Mouse (Mus musculus): ENCODE measurements around the gene Rpl37. TPM values are rescaled to one million over a fixed set of nuclear protein-coding genes. Genes with fewer than 3 reads are reported as not detected.
A peak's percentile ranks its signal among the peaks of the same experiment; 100 is the strongest.

Rpl37 gene
- polyA plus RNA-seq, 1 experiment from 2014 or later = 702 TPM

DNA sequence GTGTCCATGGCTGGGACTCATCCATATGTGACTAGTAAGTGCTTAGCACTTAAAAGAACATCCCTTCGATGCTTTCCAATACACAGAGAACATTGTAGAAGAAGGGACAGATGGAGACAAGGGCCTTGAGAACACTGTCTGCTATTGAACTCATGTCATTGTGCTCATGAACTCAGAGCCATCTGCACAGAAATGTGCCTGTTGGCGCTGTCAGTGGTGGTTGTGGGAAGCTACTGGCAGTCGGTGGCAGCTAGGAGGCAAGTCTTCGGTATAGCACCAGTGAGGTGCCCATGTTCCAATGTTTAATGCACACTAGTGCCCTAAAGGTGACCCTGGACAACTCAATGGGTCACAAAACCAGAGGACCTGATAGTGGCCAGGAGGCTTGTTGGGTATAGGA lies 14.1 kb upstream of the Rpl37 start:
- no peak overlapping the region for H3K4me3 ChIP-seq (ENCODE audit: low read length)
- ATAC-seq (ENCODE audit: low FRiP score, low TSS enrichment) = no peak
- no peaks in the 10 kb centered on the region for H3K9me3 ChIP-seq (ENCODE audit: control insufficient read depth, low read length)
- H3K9ac ChIP-seq (ENCODE audit: low read depth, low read length) = no peak overlapping the region
- no peaks in the 10 kb centered on the region for H3K4me1 ChIP-seq (ENCODE audit: control insufficient read depth, insufficient read depth, low read length)
- H3K27ac ChIP-seq (ENCODE audit: low read depth, low read length) = no peak overlapping the region
- H3K27me3 ChIP-seq (ENCODE audit: control insufficient read depth, insufficient read depth, low read length) = no peaks in the 10 kb centered on the region
- H3K36me3 ChIP-seq (ENCODE audit: control insufficient read depth, insufficient read depth, low read length) = no peaks in the 10 kb centered on the region
- no peak overlapping the region for H3K4me2 ChIP-seq (replicated peaks; ENCODE audit: low read depth, low read length)
- WGBS = 97% methylated on average over 4 of the region's 4 CpGs

GRCm38 (mm10) chr15:5105891-5106290 lies 10.6 kb upstream of the Rpl37 start:
- ATAC-seq (ENCODE audit: low FRiP score, low TSS enrichment) = no peak

GRCm38 (mm10) chr15:5106293-5106692 lies 10.2 kb upstream of the Rpl37 start:
- Histone ChIP-seq H3K27me3 (ENCODE audit: control insufficient read depth, insufficient read depth, low read length) (no peaks in the 10 kb centered on the region), H3K4me3 (ENCODE audit: low read length) (no peak overlapping the region), H3K9me3 (ENCODE audit: control insufficient read depth, low read length) (no peaks in the 10 kb centered on the region), H3K4me2 (replicated peaks; ENCODE audit: low read depth, low read length) (no peak overlapping the region), H3K9ac (ENCODE audit: low read depth, low read length) (no peak overlapping the region), H3K36me3 (ENCODE audit: control insufficient read depth, insufficient read depth, low read length) (no peaks in the 10 kb centered on the region), H3K4me1 (ENCODE audit: control insufficient read depth, insufficient read depth, low read length) (no peaks in the 10 kb centered on the region), H3K27ac (ENCODE audit: low read depth, low read length) (no peak overlapping the region)
- WGBS = 52% methylated on average over 2 of the region's 2 CpGs
- ATAC-seq (ENCODE audit: low FRiP score, low TSS enrichment) = no peak

More at GRCm38 (mm10) chr15:5105891-5106290, 10.6 kb upstream of the Rpl37 start:
- Histone ChIP-seq H3K36me3 (ENCODE audit: control insufficient read depth, insufficient read depth, low read length) (no peaks in the 10 kb centered on the region), H3K4me3 (ENCODE audit: low read length) (no peak overlapping the region), H3K27me3 (ENCODE audit: control insufficient read depth, insufficient read depth, low read length) (no peaks in the 10 kb centered on the region), H3K9ac (ENCODE audit: low read depth, low read length) (no peak overlapping the region), H3K27ac (ENCODE audit: low read depth, low read length) (no peak overlapping the region), H3K9me3 (ENCODE audit: control insufficient read depth, low read length) (no peaks in the 10 kb centered on the region), H3K4me1 (ENCODE audit: control insufficient read depth, insufficient read depth, low read length) (no peaks in the 10 kb centered on the region), H3K4me2 (replicated peaks; ENCODE audit: low read depth, low read length) (no peak overlapping the region)
- WGBS = 80% methylated on average over 6 of the region's 6 CpGs

DNA sequence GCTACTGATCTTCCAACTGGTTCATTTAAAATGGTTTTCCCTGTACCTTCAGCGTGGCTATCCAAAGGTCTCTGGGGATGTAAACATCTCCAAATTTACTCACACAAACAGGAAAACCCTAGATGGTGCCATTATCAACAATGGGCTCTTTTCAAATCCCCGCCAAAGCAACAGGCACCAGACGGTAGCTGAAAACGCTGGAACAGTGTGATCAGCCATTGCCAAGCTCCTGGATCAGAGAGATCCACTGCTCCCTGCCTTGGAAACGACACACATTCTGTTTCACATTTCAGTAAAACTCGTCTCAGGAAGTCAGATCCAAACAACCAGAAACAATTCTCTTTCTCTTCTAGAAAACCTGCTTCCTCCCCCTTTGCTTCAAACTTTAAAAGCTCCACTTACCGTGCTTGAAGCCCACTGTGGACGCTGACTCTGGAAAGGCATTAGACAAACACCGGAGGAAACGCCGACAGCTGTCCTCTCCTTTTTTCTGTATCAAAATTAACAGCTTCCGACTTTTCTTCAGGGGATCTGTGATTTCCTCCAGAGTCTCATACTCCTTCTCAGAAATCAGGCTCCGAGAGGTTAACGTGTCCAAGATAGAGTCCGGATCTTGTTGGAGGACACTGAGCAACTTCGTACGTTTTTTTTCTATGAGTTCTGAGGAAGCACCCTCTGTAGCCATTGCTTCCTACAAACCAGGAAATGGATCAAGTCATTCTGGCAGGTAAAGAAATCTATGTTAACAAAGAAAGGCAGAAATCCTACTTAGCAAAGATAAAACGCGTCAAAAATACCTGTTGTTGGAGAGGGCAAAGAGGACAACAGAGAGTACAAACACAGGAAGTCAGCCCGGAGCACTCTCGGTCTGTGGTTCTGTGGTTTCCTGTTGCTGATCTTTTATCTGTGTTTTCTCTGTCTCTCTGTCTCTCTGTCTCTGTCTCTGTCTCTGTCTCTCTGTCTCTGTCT lies 8.5 kb upstream of the Rpl37 start, which contains the start of gene Card6:
Card6 (minus strand) TSS at position 854 of the 969 bp plus-strand sequence.
- H3K9ac ChIP-seq (ENCODE audit: low read depth, low read length) = no peak within 1 kb of the TSS
- H3K27ac ChIP-seq (ENCODE audit: low read depth, low read length) = peak within 1 kb of the TSS; percentile 43
- H3K4me2 ChIP-seq (replicated peaks; ENCODE audit: low read depth, low read length) = peak within 1 kb of the TSS; percentile 22
- H3K9me3 ChIP-seq (ENCODE audit: control insufficient read depth, low read length) = no peaks in the 10 kb centered on the region
- H3K4me1 ChIP-seq (ENCODE audit: control insufficient read depth, insufficient read depth, low read length) = no peaks in the 10 kb centered on the region
- no peaks in the 10 kb centered on the region for H3K36me3 ChIP-seq (ENCODE audit: control insufficient read depth, insufficient read depth, low read length)
- H3K4me3 ChIP-seq (ENCODE audit: low read length) = peak within 1 kb of the TSS; percentile 27
- no peaks in the 10 kb centered on the region for H3K27me3 ChIP-seq (ENCODE audit: control insufficient read depth, insufficient read depth, low read length)
- no peak for ATAC-seq (ENCODE audit: low FRiP score, low TSS enrichment)
- 58% methylated on average over 21 of the region's 21 CpGs for WGBS

GRCm38 (mm10) chr15:5108655-5109040 lies 7.8 kb upstream of the Rpl37 start:
- Histone ChIP-seq H3K9me3 (ENCODE audit: control insufficient read depth, low read length) (no peaks in the 10 kb centered on the region), H3K4me1 (ENCODE audit: control insufficient read depth, insufficient read depth, low read length) (no peaks in the 10 kb centered on the region), H3K27ac (ENCODE audit: low read depth, low read length) (peak overlapping the region; percentile 43; the same call in 1 of the 2 replicates), H3K4me3 (ENCODE audit: low read length) (no peak overlapping the region), H3K27me3 (ENCODE audit: control insufficient read depth, insufficient read depth, low read length) (no peaks in the 10 kb centered on the region), H3K36me3 (ENCODE audit: control insufficient read depth, insufficient read depth, low read length) (no peaks in the 10 kb centered on the region), H3K4me2 (replicated peaks; ENCODE audit: low read depth, low read length) (no peak overlapping the region; the same call in 1 of the 2 replicates), H3K9ac (ENCODE audit: low read depth, low read length) (no peak overlapping the region)
- 80% methylated on average over 3 of the region's 3 CpGs for WGBS
- no peak for ATAC-seq (ENCODE audit: low FRiP score, low TSS enrichment)

DNA sequence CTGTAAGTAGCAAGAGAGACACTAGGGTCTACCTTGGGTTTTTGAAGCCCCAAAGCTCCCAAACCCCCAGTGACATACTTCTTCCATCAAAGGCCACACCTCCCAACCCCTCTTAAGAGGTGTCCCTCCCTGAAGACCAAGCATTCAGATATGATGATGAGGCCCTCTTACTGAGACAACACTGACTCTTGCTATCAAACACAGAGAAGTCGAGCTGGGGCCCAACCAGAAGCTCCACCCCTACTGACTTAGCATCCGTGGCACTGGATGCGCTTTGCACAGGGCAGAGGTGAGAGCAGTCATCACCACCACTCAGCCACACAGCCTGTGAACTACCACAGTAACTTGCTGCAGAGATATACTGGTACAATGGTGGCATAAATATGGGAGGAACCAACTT lies 3.8 kb upstream of the Rpl37 start:
- WGBS = 86% methylated on average over 3 of the region's 3 CpGs
- Histone ChIP-seq H3K27me3 (ENCODE audit: control insufficient read depth, insufficient read depth, low read length) (no peaks in the 10 kb centered on the region), H3K27ac (ENCODE audit: low read depth, low read length) (no peak overlapping the region), H3K9ac (ENCODE audit: low read depth, low read length) (no peak overlapping the region), H3K4me1 (ENCODE audit: control insufficient read depth, insufficient read depth, low read length) (peaks cover 13% of the 10 kb centered on the region; the same call in 1 of the 2 replicates), H3K36me3 (ENCODE audit: control insufficient read depth, insufficient read depth, low read length) (peaks cover 5% of the 10 kb centered on the region), H3K4me2 (replicated peaks; ENCODE audit: low read depth, low read length) (no peak overlapping the region), H3K4me3 (ENCODE audit: low read length) (no peak overlapping the region), H3K9me3 (ENCODE audit: control insufficient read depth, low read length) (no peaks in the 10 kb centered on the region)
- no peak for ATAC-seq (ENCODE audit: low FRiP score, low TSS enrichment)

- H3K4me1 ChIP-seq (ENCODE audit: control insufficient read depth, insufficient read depth, low read length) = peaks cover 18% of the 10 kb centered on the region; the same call in 1 of the 2 replicates
- H3K4me3 ChIP-seq (ENCODE audit: low read length) = peak overlapping the region; percentile 84
- ATAC-seq (ENCODE audit: low FRiP score, low TSS enrichment) = no peak
- peak overlapping the region; percentile 93 for H3K27ac ChIP-seq (ENCODE audit: low read depth, low read length)
- WGBS = 49% methylated on average over 8 of the region's 8 CpGs
- H3K27me3 ChIP-seq (ENCODE audit: control insufficient read depth, insufficient read depth, low read length) = no peaks in the 10 kb centered on the region
- H3K4me2 ChIP-seq (replicated peaks; ENCODE audit: low read depth, low read length) = peak overlapping the region; percentile 82
- peaks cover 30% of the 10 kb centered on the region for H3K36me3 ChIP-seq (ENCODE audit: control insufficient read depth, insufficient read depth, low read length)
- no peaks in the 10 kb centered on the region for H3K9me3 ChIP-seq (ENCODE audit: control insufficient read depth, low read length)
- H3K9ac ChIP-seq (ENCODE audit: low read depth, low read length) = peak overlapping the region; percentile 69; the same call in 1 of the 2 replicates
Observed at GRCm38 (mm10) chr15:5115173-5115572, 1.3 kb upstream of the Rpl37 start.

DNA sequence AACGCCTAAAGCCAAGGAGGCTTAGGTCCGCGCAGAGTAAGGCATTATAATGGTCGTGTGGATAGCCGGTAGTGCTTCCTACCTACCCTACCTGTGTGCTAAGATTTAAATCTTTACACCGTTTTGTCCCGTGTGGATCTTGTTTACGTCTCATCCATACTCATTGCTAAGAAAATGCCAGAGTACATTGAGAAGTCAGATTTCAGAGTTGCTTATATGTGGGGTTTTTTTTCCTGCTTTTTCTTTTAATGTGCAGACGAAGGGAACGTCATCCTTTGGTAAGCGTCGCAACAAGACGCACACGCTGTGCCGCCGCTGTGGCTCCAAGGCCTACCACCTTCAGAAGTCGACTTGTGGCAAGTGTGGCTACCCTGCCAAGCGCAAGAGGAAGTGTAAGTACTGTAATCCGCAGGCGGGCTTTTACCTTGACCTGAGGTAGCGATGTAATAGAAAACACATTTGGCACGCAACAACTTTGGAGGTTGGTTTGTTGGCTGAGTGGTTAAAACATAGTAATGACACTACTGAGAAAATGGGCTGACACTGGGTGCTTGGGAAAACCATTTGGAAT lies 671 bp downstream of the Rpl37 start:
- peak overlapping the region; percentile 92 for H3K9ac ChIP-seq (ENCODE audit: low read depth, low read length)
- no peaks in the 10 kb centered on the region for H3K27me3 ChIP-seq (ENCODE audit: control insufficient read depth, insufficient read depth, low read length)
- peak overlapping the region; percentile 84 for H3K4me3 ChIP-seq (ENCODE audit: low read length)
- H3K36me3 ChIP-seq (ENCODE audit: control insufficient read depth, insufficient read depth, low read length) = peaks cover 48% of the 10 kb centered on the region
- no peaks in the 10 kb centered on the region for H3K9me3 ChIP-seq (ENCODE audit: control insufficient read depth, low read length)
- peaks cover 18% of the 10 kb centered on the region; the same call in 1 of the 2 replicates for H3K4me1 ChIP-seq (ENCODE audit: control insufficient read depth, insufficient read depth, low read length)
- WGBS = 2% methylated on average over 22 of the region's 22 CpGs
- no peak; the same call in 1 of the 2 replicates for ATAC-seq (ENCODE audit: low FRiP score, low TSS enrichment)
- H3K27ac ChIP-seq (ENCODE audit: low read depth, low read length) = peak overlapping the region; percentile 79; the same call in 1 of the 2 replicates
- peak overlapping the region; percentile 82 for H3K4me2 ChIP-seq (replicated peaks; ENCODE audit: low read depth, low read length)
